Mouse (Mus musculus): ENCODE results near the gene Slc25a34. TPM values are rescaled to one million over a fixed set of nuclear protein-coding genes. Genes with fewer than 3 reads are reported as not detected.

The Slc25a34 gene
- polyA plus RNA-seq (2014; fragmentation: Nextera tagmentation; extraction: Ambion mirVana): 0.08 TPM in 1 of 2 replicates, not detected in the other

GRCm38 (mm10) chr4:141623666-141624065 lies at the start of gene Slc25a34:
Gene Slc25a34, minus strand, starts transcription at chr4:141623821.
- ATAC-seq (ENCODE audit: low read depth) (no peak), DNase-seq (ENCODE audit: low spot score) (no peak)
- Histone ChIP-seq H3K4me1 (ENCODE audit: control insufficient read depth, insufficient read depth, low read length) (no peaks in the 10 kb centered on the region), H3K4me3 (ENCODE audit: low read depth, low read length) (no peak within 1 kb of the TSS), H3K9me3 (ENCODE audit: control insufficient read depth, low read length) (no peaks in the 10 kb centered on the region), H3K36me3 (ENCODE audit: control insufficient read depth, insufficient read depth, low read length) (peaks cover 45% of the 10 kb centered on the region), H3K9ac (ENCODE audit: low read depth, low read length) (no peak within 1 kb of the TSS), H3K27me3 (replicated peaks; ENCODE audit: control insufficient read depth, insufficient read depth, low read length) (no peaks in the 10 kb centered on the region), H3K27ac (replicated peaks; ENCODE audit: low read depth, low read length) (no peak within 1 kb of the TSS), H3K4me2 (ENCODE audit: low read depth, low read length) (no peak within 1 kb of the TSS)
- WGBS: 63% methylated on average over 1 of the region's 1 CpGs

GRCm38 (mm10) chr4:141672325-141672724 lies 48.7 kb upstream of the Slc25a34 start:
- DNase-seq (ENCODE audit: low spot score): no peak
- no peak for ATAC-seq (ENCODE audit: low read depth)
- 0 out of 2 replicates have a peak, but pooled peaks cover 4% of the 10 kb centered on the region for H3K4me1 ChIP-seq (ENCODE audit: control insufficient read depth, insufficient read depth, low read length)
- no peak overlapping the region for H3K27ac ChIP-seq (replicated peaks; ENCODE audit: low read depth, low read length)
- no peak overlapping the region for H3K9ac ChIP-seq (ENCODE audit: low read depth, low read length)
- no peak overlapping the region for H3K4me2 ChIP-seq (ENCODE audit: low read depth, low read length)
- H3K36me3 ChIP-seq (ENCODE audit: control insufficient read depth, insufficient read depth, low read length): no peaks in the 10 kb centered on the region
- no peaks in the 10 kb centered on the region for H3K27me3 ChIP-seq (replicated peaks; ENCODE audit: control insufficient read depth, insufficient read depth, low read length)
- WGBS: 76% methylated on average over 13 of the region's 13 CpGs
- no peaks in the 10 kb centered on the region for H3K9me3 ChIP-seq (ENCODE audit: control insufficient read depth, low read length)
- H3K4me3 ChIP-seq (ENCODE audit: low read depth, low read length): no peak overlapping the region

GRCm38 (mm10) chr4:141671389-141671788 lies 47.8 kb upstream of the Slc25a34 start:
- H3K27ac ChIP-seq (replicated peaks; ENCODE audit: low read depth, low read length): no peak overlapping the region; the same call in 1 of the 2 replicates
- WGBS: 38% methylated on average over 4 of the region's 4 CpGs
- H3K27me3 ChIP-seq (replicated peaks; ENCODE audit: control insufficient read depth, insufficient read depth, low read length): no peaks in the 10 kb centered on the region
- H3K4me3 ChIP-seq (ENCODE audit: low read depth, low read length): no peak overlapping the region
- DNase-seq (ENCODE audit: low spot score) (peak; percentile 68), ATAC-seq (ENCODE audit: low read depth) (peak; percentile 22; the same call in 1 of the 2 replicates)
- no peaks in the 10 kb centered on the region for H3K36me3 ChIP-seq (ENCODE audit: control insufficient read depth, insufficient read depth, low read length)
- no peaks in the 10 kb centered on the region for H3K9me3 ChIP-seq (ENCODE audit: control insufficient read depth, low read length)
- H3K4me2 ChIP-seq (ENCODE audit: low read depth, low read length): no peak overlapping the region
- 0 out of 2 replicates have a peak, but pooled peaks cover 4% of the 10 kb centered on the region for H3K4me1 ChIP-seq (ENCODE audit: control insufficient read depth, insufficient read depth, low read length)
- no peak overlapping the region for H3K9ac ChIP-seq (ENCODE audit: low read depth, low read length)

DNA sequence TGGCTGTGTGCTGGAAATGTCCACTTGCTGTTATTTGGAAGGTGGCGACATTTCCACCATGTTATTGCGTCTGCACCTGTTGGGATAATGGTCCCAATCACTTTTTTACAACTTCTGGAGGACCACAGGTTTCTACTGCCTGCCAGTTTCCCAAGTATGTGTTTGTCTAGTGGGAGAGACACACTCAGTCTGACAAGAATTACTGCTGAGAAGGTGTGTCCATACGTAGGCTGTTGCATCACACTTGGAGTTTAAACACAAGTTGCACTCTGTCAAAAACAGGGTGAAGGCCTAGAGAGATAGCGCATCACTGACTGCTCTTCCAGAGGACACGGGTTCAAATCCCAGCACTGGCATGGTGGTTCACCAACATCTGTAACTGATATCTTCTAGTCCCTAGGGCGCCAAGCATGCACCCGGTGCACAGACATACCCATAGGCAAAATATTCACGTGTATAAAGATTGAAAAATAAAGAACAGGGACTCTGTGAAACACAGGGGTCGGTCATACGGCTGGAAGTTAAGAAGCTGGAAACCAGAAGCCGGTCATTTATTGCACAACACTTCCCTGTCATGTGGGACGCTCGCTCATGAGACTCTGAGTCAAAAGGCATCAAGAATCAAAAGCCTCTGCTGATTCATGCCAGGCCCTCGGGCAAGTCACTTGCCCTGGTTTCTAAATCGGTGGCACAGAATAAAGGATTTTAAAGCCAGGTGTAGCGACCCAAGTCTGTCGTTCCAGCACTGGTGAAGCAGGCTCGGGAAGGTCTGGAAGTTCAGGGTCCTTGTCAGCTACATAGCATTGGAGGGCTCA lies 46.5 kb upstream of the Slc25a34 start:
- Histone ChIP-seq H3K4me3 (ENCODE audit: low read depth, low read length) (no peak overlapping the region), H3K9me3 (ENCODE audit: control insufficient read depth, low read length) (no peaks in the 10 kb centered on the region), H3K36me3 (ENCODE audit: control insufficient read depth, insufficient read depth, low read length) (no peaks in the 10 kb centered on the region), H3K4me1 (ENCODE audit: control insufficient read depth, insufficient read depth, low read length) (0 out of 2 replicates have a peak, but pooled peaks cover 4% of the 10 kb centered on the region), H3K9ac (ENCODE audit: low read depth, low read length) (no peak overlapping the region), H3K27ac (replicated peaks; ENCODE audit: low read depth, low read length) (no peak overlapping the region), H3K27me3 (replicated peaks; ENCODE audit: control insufficient read depth, insufficient read depth, low read length) (no peaks in the 10 kb centered on the region), H3K4me2 (ENCODE audit: low read depth, low read length) (no peak overlapping the region)
- DNase-seq (ENCODE audit: low spot score): no peak
- 77% methylated on average over 18 of the region's 18 CpGs for WGBS
- no peak for ATAC-seq (ENCODE audit: low read depth)

DNA sequence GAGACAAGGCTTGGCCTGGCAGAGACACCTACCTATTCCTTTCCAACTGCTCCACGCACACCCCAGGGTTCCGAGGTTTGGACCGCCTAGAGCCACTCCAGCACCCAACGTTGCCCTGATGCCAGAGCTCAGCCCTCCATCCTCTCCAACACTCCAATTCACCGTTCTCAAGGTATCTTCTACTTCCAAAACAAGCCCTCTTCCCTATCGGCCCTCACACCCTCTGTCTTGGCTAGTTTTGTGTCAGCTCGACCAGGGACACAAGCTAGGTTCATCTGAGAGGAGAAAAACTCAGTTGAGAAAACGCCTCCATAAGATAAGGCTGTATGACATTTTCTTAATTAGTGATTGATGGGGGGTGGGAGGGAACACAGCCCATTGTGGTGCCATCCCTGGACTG lies 41.2 kb upstream of the Slc25a34 start, which contains the start of gene Plekhm2:
Gene Plekhm2, minus strand, starts transcription at position 101 of the 400 bp plus-strand sequence.
- 66% methylated on average over 8 of the region's 8 CpGs for WGBS
- Histone ChIP-seq H3K27ac (replicated peaks; ENCODE audit: low read depth, low read length) (peak within 1 kb of the TSS; percentile 73), H3K4me3 (ENCODE audit: low read depth, low read length) (peak within 1 kb of the TSS; percentile 88), H3K27me3 (replicated peaks; ENCODE audit: control insufficient read depth, insufficient read depth, low read length) (no peaks in the 10 kb centered on the region), H3K4me2 (ENCODE audit: low read depth, low read length) (peak within 1 kb of the TSS; percentile 93), H3K36me3 (ENCODE audit: control insufficient read depth, insufficient read depth, low read length) (peaks cover 15% of the 10 kb centered on the region), H3K9ac (ENCODE audit: low read depth, low read length) (peak within 1 kb of the TSS; percentile 92), H3K9me3 (ENCODE audit: control insufficient read depth, low read length) (no peaks in the 10 kb centered on the region), H3K4me1 (ENCODE audit: control insufficient read depth, insufficient read depth, low read length) (peaks cover 8% of the 10 kb centered on the region)
- no peak for ATAC-seq (ENCODE audit: low read depth)
- no peak for DNase-seq (ENCODE audit: low spot score)

GRCm38 (mm10) chr4:141664011-141664745 lies 40.6 kb upstream of the Slc25a34 start:
- H3K4me3 ChIP-seq (ENCODE audit: low read depth, low read length): peak overlapping the region; percentile 88
- peaks cover 22% of the 10 kb centered on the region for H3K36me3 ChIP-seq (ENCODE audit: control insufficient read depth, insufficient read depth, low read length)
- H3K4me1 ChIP-seq (ENCODE audit: control insufficient read depth, insufficient read depth, low read length): peaks cover 8% of the 10 kb centered on the region
- H3K27me3 ChIP-seq (replicated peaks; ENCODE audit: control insufficient read depth, insufficient read depth, low read length): no peaks in the 10 kb centered on the region
- WGBS: 3% methylated on average over 23 of the region's 60 CpGs
- DNase-seq (ENCODE audit: low spot score) (peak; percentile 79), ATAC-seq (ENCODE audit: low read depth) (peak; percentile 90)
- peak overlapping the region; percentile 92 for H3K9ac ChIP-seq (ENCODE audit: low read depth, low read length)
- H3K9me3 ChIP-seq (ENCODE audit: control insufficient read depth, low read length): no peaks in the 10 kb centered on the region
- H3K27ac ChIP-seq (replicated peaks; ENCODE audit: low read depth, low read length): peak overlapping the region; percentile 73
- H3K4me2 ChIP-seq (ENCODE audit: low read depth, low read length): peak overlapping the region; percentile 93

- Histone ChIP-seq H3K36me3 (ENCODE audit: control insufficient read depth, insufficient read depth, low read length) (peaks cover 23% of the 10 kb centered on the region), H3K27ac (replicated peaks; ENCODE audit: low read depth, low read length) (peak overlapping the region; percentile 73), H3K4me3 (ENCODE audit: low read depth, low read length) (peak overlapping the region; percentile 88), H3K9me3 (ENCODE audit: control insufficient read depth, low read length) (no peaks in the 10 kb centered on the region), H3K4me2 (ENCODE audit: low read depth, low read length) (peak overlapping the region; percentile 93), H3K9ac (ENCODE audit: low read depth, low read length) (peak overlapping the region; percentile 92), H3K4me1 (ENCODE audit: control insufficient read depth, insufficient read depth, low read length) (peaks cover 8% of the 10 kb centered on the region), H3K27me3 (replicated peaks; ENCODE audit: control insufficient read depth, insufficient read depth, low read length) (no peaks in the 10 kb centered on the region)
- DNase-seq (ENCODE audit: low spot score): no peak
- peak; percentile 5; the same call in 1 of the 2 replicates for ATAC-seq (ENCODE audit: low read depth)
- 7% methylated on average over 24 of the region's 47 CpGs for WGBS
Measured at GRCm38 (mm10) chr4:141663122-141663931, 39.7 kb upstream of the Slc25a34 start.

DNA sequence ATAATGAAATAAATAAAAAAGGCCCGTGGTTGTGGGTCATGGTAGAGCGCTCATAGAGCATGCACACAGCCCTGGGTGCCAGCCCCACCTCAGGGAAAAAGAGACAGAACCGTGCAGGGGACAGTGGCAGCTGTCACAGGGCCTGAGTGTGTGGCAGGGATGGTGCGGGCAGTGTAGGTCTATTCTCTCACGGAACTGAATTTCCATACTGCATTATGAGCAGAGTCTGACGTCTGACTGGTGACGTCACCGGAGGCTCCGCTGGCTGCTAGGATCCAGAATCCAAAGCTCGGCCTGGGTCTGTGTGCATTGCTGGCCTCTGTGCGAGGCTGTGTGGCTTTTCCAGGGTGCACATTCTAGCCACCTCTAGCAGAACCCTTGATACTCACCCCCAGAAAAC lies 37.3 kb upstream of the Slc25a34 start:
- peaks cover 8% of the 10 kb centered on the region for H3K4me1 ChIP-seq (ENCODE audit: control insufficient read depth, insufficient read depth, low read length)
- H3K36me3 ChIP-seq (ENCODE audit: control insufficient read depth, insufficient read depth, low read length): peaks cover 27% of the 10 kb centered on the region
- no peaks in the 10 kb centered on the region for H3K27me3 ChIP-seq (replicated peaks; ENCODE audit: control insufficient read depth, insufficient read depth, low read length)
- ATAC-seq (ENCODE audit: low read depth): no peak
- 90% methylated on average over 11 of the region's 11 CpGs for WGBS
- no peak overlapping the region for H3K27ac ChIP-seq (replicated peaks; ENCODE audit: low read depth, low read length)
- no peaks in the 10 kb centered on the region for H3K9me3 ChIP-seq (ENCODE audit: control insufficient read depth, low read length)
- DNase-seq (ENCODE audit: low spot score): no peak
- no peak overlapping the region for H3K4me3 ChIP-seq (ENCODE audit: low read depth, low read length)
- H3K4me2 ChIP-seq (ENCODE audit: low read depth, low read length): no peak overlapping the region
- H3K9ac ChIP-seq (ENCODE audit: low read depth, low read length): no peak overlapping the region

All from embryonic facial prominence, embryonic 14.5 days (tissue).